Mouse (Mus musculus): ENCODE measurements around the gene Map3k6. TPM values are rescaled to one million over a fixed set of nuclear protein-coding genes. Genes with fewer than 3 reads are reported as not detected.
A peak's percentile ranks its signal among the peaks of the same experiment; 100 is the strongest.

The Map3k6 gene
- polyA plus RNA-seq, 1 experiment from 2014 or later: 3.5 TPM

- H3K27ac ChIP-seq (ENCODE audit: low read depth, low read length): no peak overlapping the region
- H3K27me3 ChIP-seq (replicated peaks; ENCODE audit: control insufficient read depth, insufficient read depth, low read length): peaks cover 35% of the 10 kb centered on the region
- H3K4me2 ChIP-seq: no peak overlapping the region
- H3K9ac ChIP-seq (ENCODE audit: low read depth, low read length): no peak overlapping the region
- H3K4me3 ChIP-seq (ENCODE audit: low read depth, low read length): no peak overlapping the region
- no peak for ATAC-seq (replicated peaks; ENCODE audit: low FRiP score)
- H3K9me3 ChIP-seq (ENCODE audit: control insufficient read depth, low read length): no peaks in the 10 kb centered on the region
- DNase-seq (ENCODE audit: low spot score): no peak
- 0 out of 2 replicates have a peak, but pooled peaks cover 6% of the 10 kb centered on the region for H3K4me1 ChIP-seq (replicated peaks; ENCODE audit: control insufficient read depth, insufficient read depth, low read length)
- WGBS: 70% methylated on average over 8 of the region's 8 CpGs
- no peaks in the 10 kb centered on the region for H3K36me3 ChIP-seq (ENCODE audit: control insufficient read depth, insufficient read depth, low read length)
These were observed 18.9 kb upstream of the Map3k6 start for GRCm38 (mm10) chr4:133221701-133222100.

DNA sequence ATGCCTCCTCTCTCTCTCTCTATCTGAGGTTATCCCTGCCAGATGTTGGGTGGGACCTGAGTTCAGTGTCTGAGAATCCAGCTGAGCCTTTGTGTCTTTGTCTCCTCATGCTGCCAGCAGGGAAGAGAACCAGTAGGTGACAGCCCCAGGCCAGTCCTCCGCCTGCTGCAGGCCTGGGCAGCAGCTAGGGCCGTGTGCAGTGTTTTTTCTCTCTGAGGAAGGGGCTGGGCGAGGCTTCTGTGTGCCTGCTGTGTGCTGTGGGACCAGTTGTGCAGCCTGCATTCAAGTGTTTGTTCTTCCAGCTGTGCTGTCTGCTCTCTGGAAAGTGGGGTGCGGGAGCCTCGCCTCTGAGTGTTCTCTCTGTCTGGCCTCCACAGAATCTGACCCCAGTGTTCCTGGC is 16.7 kb upstream of the Map3k6 start:
- DNase-seq (ENCODE audit: low spot score): no peak

GRCm38 (mm10) chr4:133226073-133226472 is 14.5 kb upstream of the Map3k6 start:
- H3K9me3 ChIP-seq (ENCODE audit: control insufficient read depth, low read length): no peaks in the 10 kb centered on the region
- no peaks in the 10 kb centered on the region for H3K36me3 ChIP-seq (ENCODE audit: control insufficient read depth, insufficient read depth, low read length)
- ATAC-seq (replicated peaks; ENCODE audit: low FRiP score) (no peak), DNase-seq (ENCODE audit: low spot score) (no peak)
- H3K4me1 ChIP-seq (replicated peaks; ENCODE audit: control insufficient read depth, insufficient read depth, low read length): 0 out of 2 replicates have a peak, but pooled peaks cover under 1% of the 10 kb centered on the region
- no peak overlapping the region for H3K27ac ChIP-seq (ENCODE audit: low read depth, low read length)
- no peak overlapping the region for H3K4me3 ChIP-seq (ENCODE audit: low read depth, low read length)
- H3K27me3 ChIP-seq (replicated peaks; ENCODE audit: control insufficient read depth, insufficient read depth, low read length): peaks cover 17% of the 10 kb centered on the region
- 65% methylated on average over 10 of the region's 10 CpGs for WGBS
- no peak overlapping the region for H3K9ac ChIP-seq (ENCODE audit: low read depth, low read length)
- H3K4me2 ChIP-seq: no peak overlapping the region

More for the DNA sequence above, 16.7 kb upstream of the Map3k6 start:
- Histone ChIP-seq H3K36me3 (ENCODE audit: control insufficient read depth, insufficient read depth, low read length) (no peaks in the 10 kb centered on the region), H3K9me3 (ENCODE audit: control insufficient read depth, low read length) (no peaks in the 10 kb centered on the region), H3K4me2 (no peak overlapping the region), H3K4me1 (replicated peaks; ENCODE audit: control insufficient read depth, insufficient read depth, low read length) (0 out of 2 replicates have a peak, but pooled peaks cover 6% of the 10 kb centered on the region), H3K27me3 (replicated peaks; ENCODE audit: control insufficient read depth, insufficient read depth, low read length) (peaks cover 35% of the 10 kb centered on the region), H3K9ac (ENCODE audit: low read depth, low read length) (no peak overlapping the region), H3K27ac (ENCODE audit: low read depth, low read length) (no peak overlapping the region), H3K4me3 (ENCODE audit: low read depth, low read length) (no peak overlapping the region)
- 64% methylated on average over 5 of the region's 5 CpGs for WGBS
- no peak for ATAC-seq (replicated peaks; ENCODE audit: low FRiP score)

GRCm38 (mm10) chr4:133227636-133228035 is 13.0 kb upstream of the Map3k6 start:
- ATAC-seq (replicated peaks; ENCODE audit: low FRiP score) (no peak), DNase-seq (ENCODE audit: low spot score) (no peak)
- peaks cover 5% of the 10 kb centered on the region; the same call in 1 of the 2 replicates for H3K27me3 ChIP-seq (replicated peaks; ENCODE audit: control insufficient read depth, insufficient read depth, low read length)
- H3K4me1 ChIP-seq (replicated peaks; ENCODE audit: control insufficient read depth, insufficient read depth, low read length): no peaks in the 10 kb centered on the region
- H3K4me2 ChIP-seq: no peak overlapping the region
- no peak overlapping the region for H3K27ac ChIP-seq (ENCODE audit: low read depth, low read length)
- no peak overlapping the region for H3K9ac ChIP-seq (ENCODE audit: low read depth, low read length)
- no peaks in the 10 kb centered on the region for H3K9me3 ChIP-seq (ENCODE audit: control insufficient read depth, low read length)
- no peaks in the 10 kb centered on the region for H3K36me3 ChIP-seq (ENCODE audit: control insufficient read depth, insufficient read depth, low read length)
- 60% methylated on average over 8 of the region's 8 CpGs for WGBS
- H3K4me3 ChIP-seq (ENCODE audit: low read depth, low read length): no peak overlapping the region

- ATAC-seq (replicated peaks; ENCODE audit: low FRiP score) (no peak), DNase-seq (ENCODE audit: low spot score) (no peak)
- Histone ChIP-seq H3K27ac (ENCODE audit: low read depth, low read length) (no peak overlapping the region), H3K4me1 (replicated peaks; ENCODE audit: control insufficient read depth, insufficient read depth, low read length) (no peaks in the 10 kb centered on the region), H3K9me3 (ENCODE audit: control insufficient read depth, low read length) (no peaks in the 10 kb centered on the region), H3K4me2 (no peak overlapping the region), H3K36me3 (ENCODE audit: control insufficient read depth, insufficient read depth, low read length) (no peaks in the 10 kb centered on the region), H3K27me3 (replicated peaks; ENCODE audit: control insufficient read depth, insufficient read depth, low read length) (0 out of 2 replicates have a peak, but pooled peaks cover 2% of the 10 kb centered on the region), H3K9ac (ENCODE audit: low read depth, low read length) (no peak overlapping the region), H3K4me3 (ENCODE audit: low read depth, low read length) (no peak overlapping the region)
- WGBS: 79% methylated on average over 8 of the region's 8 CpGs
These were observed 11.0 kb upstream of the Map3k6 start for GRCm38 (mm10) chr4:133229582-133229981.

GRCm38 (mm10) chr4:133233285-133233976 is 7.2 kb upstream of the Map3k6 start:
- H3K4me3 ChIP-seq (ENCODE audit: low read depth, low read length): no peak overlapping the region
- no peak overlapping the region for H3K4me2 ChIP-seq
- H3K9ac ChIP-seq (ENCODE audit: low read depth, low read length): no peak overlapping the region
- ATAC-seq (replicated peaks; ENCODE audit: low FRiP score): no peak
- 0 out of 2 replicates have a peak, but pooled peaks cover 2% of the 10 kb centered on the region for H3K27me3 ChIP-seq (replicated peaks; ENCODE audit: control insufficient read depth, insufficient read depth, low read length)
- DNase-seq (ENCODE audit: low spot score): no peak
- H3K4me1 ChIP-seq (replicated peaks; ENCODE audit: control insufficient read depth, insufficient read depth, low read length): peaks cover 3% of the 10 kb centered on the region
- no peak overlapping the region for H3K27ac ChIP-seq (ENCODE audit: low read depth, low read length)
- no peaks in the 10 kb centered on the region for H3K36me3 ChIP-seq (ENCODE audit: control insufficient read depth, insufficient read depth, low read length)
- no peaks in the 10 kb centered on the region for H3K9me3 ChIP-seq (ENCODE audit: control insufficient read depth, low read length)
- 39% methylated on average over 10 of the region's 10 CpGs for WGBS

DNA sequence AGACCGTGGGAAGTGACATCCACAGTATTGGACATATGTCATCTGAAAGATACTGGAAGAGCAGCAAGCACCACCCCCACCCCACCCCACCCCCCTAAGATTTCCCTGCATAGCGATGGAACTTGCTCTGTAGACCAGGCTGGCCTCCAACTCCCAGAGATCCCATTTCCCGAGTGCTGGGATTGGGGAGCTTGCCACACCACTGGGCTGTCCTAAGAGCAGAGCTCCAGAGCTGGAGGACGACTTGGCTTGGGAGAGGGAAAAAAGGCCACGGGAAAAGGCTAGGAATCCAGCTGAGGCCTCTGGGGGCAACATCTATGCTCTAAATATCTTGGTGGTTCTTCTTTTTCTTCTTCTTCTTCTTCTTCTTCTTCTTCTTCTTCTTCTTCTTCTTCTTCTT is 5.8 kb upstream of the Map3k6 start:
- no peak overlapping the region for H3K27ac ChIP-seq (ENCODE audit: low read depth, low read length)
- DNase-seq (ENCODE audit: low spot score) (no peak), ATAC-seq (replicated peaks; ENCODE audit: low FRiP score) (no peak)
- no peaks in the 10 kb centered on the region for H3K36me3 ChIP-seq (ENCODE audit: control insufficient read depth, insufficient read depth, low read length)
- peaks cover 3% of the 10 kb centered on the region for H3K4me1 ChIP-seq (replicated peaks; ENCODE audit: control insufficient read depth, insufficient read depth, low read length)
- H3K9ac ChIP-seq (ENCODE audit: low read depth, low read length): no peak overlapping the region
- 0 out of 2 replicates have a peak, but pooled peaks cover 2% of the 10 kb centered on the region for H3K27me3 ChIP-seq (replicated peaks; ENCODE audit: control insufficient read depth, insufficient read depth, low read length)
- H3K9me3 ChIP-seq (ENCODE audit: control insufficient read depth, low read length): no peaks in the 10 kb centered on the region
- no peak overlapping the region for H3K4me3 ChIP-seq (ENCODE audit: low read depth, low read length)
- WGBS: 52% methylated on average over 5 of the region's 5 CpGs
- H3K4me2 ChIP-seq: no peak overlapping the region

- Histone ChIP-seq H3K9ac (ENCODE audit: low read depth, low read length) (no peak overlapping the region), H3K9me3 (ENCODE audit: control insufficient read depth, low read length) (no peaks in the 10 kb centered on the region), H3K4me2 (no peak overlapping the region), H3K4me1 (replicated peaks; ENCODE audit: control insufficient read depth, insufficient read depth, low read length) (peaks cover 9% of the 10 kb centered on the region), H3K4me3 (ENCODE audit: low read depth, low read length) (no peak overlapping the region), H3K36me3 (ENCODE audit: control insufficient read depth, insufficient read depth, low read length) (no peaks in the 10 kb centered on the region), H3K27me3 (replicated peaks; ENCODE audit: control insufficient read depth, insufficient read depth, low read length) (0 out of 2 replicates have a peak, but pooled peaks cover 2% of the 10 kb centered on the region), H3K27ac (ENCODE audit: low read depth, low read length) (no peak overlapping the region)
- ATAC-seq (replicated peaks; ENCODE audit: low FRiP score) (no peak), DNase-seq (ENCODE audit: low spot score) (no peak)
- WGBS: 85% methylated on average over 5 of the region's 5 CpGs
These were observed 5.2 kb upstream of the Map3k6 start for GRCm38 (mm10) chr4:133235415-133235814.

DNA sequence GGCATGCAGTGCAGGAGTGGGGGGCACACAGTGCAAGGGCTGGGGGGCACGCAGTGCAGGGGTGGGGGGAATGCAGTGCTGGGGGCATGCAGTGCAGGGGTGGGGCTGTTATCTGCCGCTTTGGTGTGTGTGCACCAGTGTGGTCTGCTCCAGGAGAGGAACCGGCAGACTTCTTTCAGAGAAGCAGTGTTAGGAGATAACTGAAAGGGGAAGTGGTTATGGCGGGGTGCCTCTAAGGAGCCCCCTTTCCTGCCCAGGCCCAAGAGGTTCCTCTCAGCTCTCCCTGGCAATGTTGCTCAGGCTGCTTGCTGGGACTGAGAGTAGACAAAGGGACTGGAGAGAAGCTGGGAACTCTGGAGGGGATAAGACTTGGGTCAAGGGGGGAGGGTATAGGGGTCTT is 2.7 kb upstream of the Map3k6 start:
- Histone ChIP-seq H3K36me3 (ENCODE audit: control insufficient read depth, insufficient read depth, low read length) (no peaks in the 10 kb centered on the region), H3K4me1 (replicated peaks; ENCODE audit: control insufficient read depth, insufficient read depth, low read length) (peaks cover 23% of the 10 kb centered on the region), H3K4me3 (ENCODE audit: low read depth, low read length) (no peak overlapping the region), H3K4me2 (no peak overlapping the region), H3K27ac (ENCODE audit: low read depth, low read length) (peak overlapping the region; percentile 43; the same call in 1 of the 2 replicates), H3K27me3 (replicated peaks; ENCODE audit: control insufficient read depth, insufficient read depth, low read length) (peaks cover 2% of the 10 kb centered on the region; the same call in 1 of the 2 replicates), H3K9ac (ENCODE audit: low read depth, low read length) (no peak overlapping the region), H3K9me3 (ENCODE audit: control insufficient read depth, low read length) (no peaks in the 10 kb centered on the region)
- 0 out of 2 replicates have a peak, but pooled peaks have one; percentile 10 for ATAC-seq (replicated peaks; ENCODE audit: low FRiP score)
- DNase-seq (ENCODE audit: low spot score): no peak
- 31% methylated on average over 4 of the region's 4 CpGs for WGBS

Measured in liver, embryonic 11.5 days (tissue).